Mouse (Mus musculus) C2C12 (cell line): ENCODE data around the gene Slc48a1. TPM values are rescaled to one million over a fixed set of nuclear protein-coding genes. Genes with fewer than 3 reads are reported as not detected.

ENCODE experiments used
- H3K27me3 ChIP-seq: one replicate; pipeline ENCODE4 v1.6.1; 2011; ENCODE audit not compliant: control insufficient read depth, insufficient read depth, insufficient read length
- H3K36me3 ChIP-seq: one replicate; pipeline ENCODE4 v1.6.1; 2011; ENCODE audit not compliant: control insufficient read depth, insufficient read depth
- H3K4me3 ChIP-seq: one replicate; pipeline ENCODE4 v1.5.1; 2011; ENCODE audit warnings: mild to moderate bottlenecking, control low read depth; ENCODE audit not compliant: poor library complexity, insufficient read depth, severe bottlenecking
- H3K79me2 ChIP-seq: one replicate; pipeline ENCODE4 v1.6.1; 2011; ENCODE audit not compliant: control insufficient read depth, insufficient read depth
- H3K79me3 ChIP-seq: one replicate; pipeline ENCODE4 v1.6.1; 2011; ENCODE audit warnings: low read depth, control low read depth
- H3ac ChIP-seq: one replicate; pipeline ENCODE3; 2011; ENCODE audit warnings: low read depth; ENCODE audit not compliant: control insufficient read depth, insufficient read length
- CEBPB ChIP-seq: IDR thresholded peaks from one replicate; pipeline ENCODE4 v1.6.1; 2011; ENCODE audit warnings: low read depth, mild to moderate bottlenecking, control low read depth, moderate library complexity
- CTCF ChIP-seq: IDR thresholded peaks from one replicate; pipeline ENCODE4 v1.5.1; 2011; ENCODE audit not compliant: control insufficient read depth, insufficient read depth, insufficient read length
- FOSL1 ChIP-seq: IDR thresholded peaks from one replicate; pipeline ENCODE4 v1.8.0; 2011; ENCODE audit warnings: mild to moderate bottlenecking, low read length; ENCODE audit not compliant: poor library complexity, insufficient read depth, severe bottlenecking
- MAX ChIP-seq: IDR thresholded peaks from one replicate; pipeline ENCODE4 v1.6.1; 2011; ENCODE audit warnings: mild to moderate bottlenecking, control low read depth
- MYOD1 ChIP-seq: IDR thresholded peaks from one replicate; pipeline ENCODE4 v1.6.1; 2011; ENCODE audit warnings: low read depth; ENCODE audit not compliant: control insufficient read depth, insufficient read length
- MYOG ChIP-seq: IDR thresholded peaks from one replicate; pipeline ENCODE4 v1.6.1; 2011; ENCODE audit not compliant: control insufficient read depth, insufficient read length; ENCODE audit errors: extremely low read depth
- USF1 ChIP-seq: IDR thresholded peaks from one replicate; pipeline ENCODE4 v1.6.1; 2011; ENCODE audit warnings: low read depth, mild to moderate bottlenecking, control low read depth, moderate library complexity
- polyA plus RNA-seq: library from polyadenylated mRNA; unstranded; fragments of >200 nt; fragmentation: generic; extraction: Trizol; gene quantifications from one replicate; pipeline ENCODE4 v1.2.1, GENCODE M21; 2012; ENCODE audit warnings: missing spikeins

Gene Slc48a1
- polyA plus RNA-seq, 1 experiment, result 148 TPM

DNA sequence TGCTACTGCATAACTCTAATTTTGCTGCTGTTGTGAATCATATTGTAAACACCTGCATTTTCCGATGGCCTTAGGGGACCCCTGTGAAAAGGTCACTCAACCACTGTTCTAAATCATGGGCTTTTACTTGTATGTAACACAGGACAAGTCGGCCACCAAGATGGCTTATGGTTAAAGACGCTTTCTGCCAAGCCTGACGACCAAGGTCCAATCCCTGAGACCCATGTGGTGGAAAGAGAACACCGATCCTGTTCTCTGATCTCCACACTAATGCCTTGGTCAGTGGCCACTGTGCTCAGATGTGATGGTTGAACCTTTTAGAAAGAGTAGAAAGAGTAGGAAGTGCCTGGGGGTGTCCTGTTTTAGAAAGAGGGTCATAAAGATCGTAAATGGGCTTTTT lies 1.4 kb upstream of the Slc48a1 start:
- Histone ChIP-seq H3K79me3 (no peaks in the 10 kb centered on the region), H3ac (no peak overlapping the region), H3K4me3 (no peak overlapping the region), H3K79me2 (no peaks in the 10 kb centered on the region), H3K36me3 (no peaks in the 10 kb centered on the region), H3K27me3 (no peaks in the 10 kb centered on the region)
- no peak for TF ChIP-seq MAX
- TF ChIP-seq CTCF, result no peak

DNA sequence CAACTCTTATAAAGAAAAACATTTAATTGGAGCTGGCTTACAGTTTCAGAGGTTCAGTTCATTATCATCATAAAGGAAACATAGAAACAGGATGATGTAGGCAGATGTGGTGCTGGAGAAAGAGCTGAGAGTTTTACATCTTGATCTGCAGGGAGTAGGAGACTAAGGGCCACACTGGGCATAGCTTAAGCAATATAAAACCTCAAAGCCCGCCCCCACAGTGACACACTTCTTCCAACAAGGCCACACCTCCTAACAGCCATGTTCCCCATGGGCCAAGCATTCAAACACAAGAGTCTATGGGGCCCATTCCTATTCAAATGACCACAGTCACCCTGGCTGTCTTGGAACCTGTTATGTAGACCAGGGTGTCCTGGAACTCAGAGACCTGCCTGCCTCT lies 1.3 kb downstream of the Slc48a1 start:
- Histone ChIP-seq H3K27me3 (no peaks in the 10 kb centered on the region), H3K79me2 (peaks cover 4% of the 10 kb centered on the region), H3K36me3 (no peaks in the 10 kb centered on the region), H3K79me3 (peaks cover under 1% of the 10 kb centered on the region), H3K4me3 (no peak overlapping the region), H3ac (no peak overlapping the region)
- TF ChIP-seq FOSL1 (no peak), MYOG (no peak), MAX (no peak), CTCF (no peak), MYOD1 (no peak), USF1 (no peak), CEBPB (no peak)

DNA sequence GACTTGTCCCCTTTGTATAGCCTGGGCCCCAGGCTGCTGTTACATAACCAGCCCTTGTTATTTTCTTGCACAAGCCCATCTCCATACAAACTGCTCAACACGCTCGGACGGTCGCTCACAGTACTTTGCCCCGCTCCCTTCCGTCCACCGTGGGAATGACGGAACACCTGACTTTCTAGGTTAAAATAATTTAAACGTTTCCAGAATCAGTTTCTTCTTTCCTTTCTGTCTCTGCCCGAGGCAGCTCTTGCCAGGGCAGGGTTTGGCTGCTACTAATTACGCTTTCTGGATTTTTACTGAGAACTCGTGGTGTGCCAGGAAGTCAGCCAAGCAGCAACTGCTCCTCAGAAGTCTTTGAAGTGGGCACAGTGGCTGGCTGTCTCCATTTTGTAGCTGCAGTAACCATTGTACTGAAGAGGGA lies 2.3 kb downstream of the Slc48a1 start:
- Histone ChIP-seq H3K4me3 (no peak overlapping the region), H3K79me3 (peaks cover 11% of the 10 kb centered on the region), H3ac (no peak overlapping the region), H3K79me2 (peaks cover 15% of the 10 kb centered on the region), H3K36me3 (no peaks in the 10 kb centered on the region), H3K27me3 (no peaks in the 10 kb centered on the region)
- TF ChIP-seq MYOG (no peak), FOSL1 (no peak), MYOD1 (no peak), CTCF (no peak), USF1 (no peak), CEBPB (no peak), MAX (no peak)

DNA sequence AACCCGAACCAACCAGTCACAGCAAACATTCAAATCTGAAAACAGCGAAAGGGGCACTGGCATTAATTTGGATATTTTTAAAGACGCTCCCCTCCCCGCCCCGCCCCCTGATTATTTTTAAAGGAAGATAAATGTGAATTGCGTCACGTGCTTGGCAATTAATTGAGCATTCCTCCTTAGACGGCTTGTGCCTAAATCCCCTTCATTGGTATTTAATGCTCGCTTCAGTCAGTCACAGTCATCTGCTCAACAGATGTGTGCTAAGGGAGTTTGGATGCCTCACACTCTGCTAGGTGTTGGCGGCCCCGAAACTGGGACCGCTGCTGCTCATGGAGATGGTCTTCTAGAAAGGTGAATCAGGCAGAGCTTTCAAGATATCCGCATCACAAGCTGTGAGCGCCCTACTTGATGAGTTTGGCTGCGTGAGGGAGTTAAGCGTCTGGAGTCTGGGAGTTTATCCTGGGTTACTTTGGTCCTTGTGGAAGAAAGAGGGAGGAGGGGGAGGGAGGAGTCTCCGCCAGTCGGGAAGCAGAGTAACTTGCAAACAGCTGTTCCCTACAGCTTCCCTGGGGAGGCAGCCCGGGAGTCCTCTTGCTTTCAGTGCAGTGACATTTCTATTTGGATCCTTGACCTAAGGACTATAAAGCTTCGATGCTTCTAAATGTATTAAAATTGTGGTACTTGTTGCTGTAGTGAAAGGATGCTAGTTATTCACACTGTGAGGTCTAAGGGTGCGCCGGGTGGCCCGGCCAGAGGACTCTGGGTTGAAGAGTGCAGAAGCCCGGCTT lies 3.8 kb downstream of the Slc48a1 start:
- H3K4me3 ChIP-seq, result no peak overlapping the region
- H3ac ChIP-seq, result no peak overlapping the region
- peaks cover 12% of the 10 kb centered on the region for H3K79me3 ChIP-seq
- TF ChIP-seq FOSL1, result no peak
- TF ChIP-seq MYOD1, result peak; percentile 26
- H3K36me3 ChIP-seq, result peaks cover 1% of the 10 kb centered on the region
- H3K27me3 ChIP-seq, result no peaks in the 10 kb centered on the region
- H3K79me2 ChIP-seq, result peaks cover 27% of the 10 kb centered on the region

DNA sequence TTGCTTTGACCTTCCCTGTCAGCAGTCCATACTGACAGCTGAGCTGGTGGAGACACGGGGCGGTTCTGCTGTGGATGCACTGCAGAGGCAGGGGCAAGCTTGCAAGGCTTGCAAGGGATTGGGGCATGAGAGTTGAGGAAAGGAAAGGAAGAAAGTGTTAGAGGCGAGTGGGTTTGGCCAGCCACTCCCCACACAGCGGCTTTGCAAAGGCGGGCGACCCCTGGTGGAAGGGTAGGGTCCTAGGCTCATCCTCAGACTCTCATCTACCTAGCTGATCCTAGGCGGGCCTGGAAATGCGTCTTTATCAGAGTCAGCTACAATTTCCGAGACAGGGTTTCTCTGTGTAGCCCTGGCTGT lies 4.4 kb downstream of the Slc48a1 start:
- H3K36me3 ChIP-seq, result peaks cover 7% of the 10 kb centered on the region
- no peak overlapping the region for H3K4me3 ChIP-seq

DNA sequence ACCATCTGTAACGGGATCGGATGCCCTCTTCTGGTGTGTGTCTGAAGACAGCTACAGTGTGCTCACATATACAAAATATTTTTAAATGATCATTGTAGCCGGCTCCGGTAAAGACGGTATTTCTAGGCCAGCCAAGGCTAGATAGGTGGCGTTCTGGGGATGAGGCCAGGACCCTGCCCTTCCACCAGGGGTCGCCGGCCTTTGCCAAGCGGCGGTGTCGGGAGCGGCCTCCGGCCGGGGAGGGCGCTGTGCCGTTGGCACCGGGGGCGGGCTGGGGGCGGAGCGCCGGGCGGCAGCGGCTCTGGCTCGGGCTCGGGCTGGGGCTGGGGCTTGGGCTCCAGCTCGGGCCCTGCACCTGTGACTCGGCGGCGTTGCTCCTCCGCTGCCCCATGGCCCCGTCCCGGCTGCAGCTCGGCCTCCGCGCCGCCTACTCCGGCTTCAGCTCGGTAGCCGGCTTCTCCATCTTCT lies 5.8 kb downstream of the Slc48a1 start:
- H3K4me3 ChIP-seq, result peak overlapping the region; percentile 84
- peak overlapping the region; percentile 75 for H3ac ChIP-seq
- peaks cover 26% of the 10 kb centered on the region for H3K79me3 ChIP-seq
- TF ChIP-seq USF1, result no peak
- TF ChIP-seq CTCF, result peak; percentile 100
- peak; percentile 69 for TF ChIP-seq MAX
- no peaks in the 10 kb centered on the region for H3K27me3 ChIP-seq
- H3K79me2 ChIP-seq, result peaks cover 47% of the 10 kb centered on the region
- H3K36me3 ChIP-seq, result peaks cover 20% of the 10 kb centered on the region

More for the DNA sequence above, 4.4 kb downstream of the Slc48a1 start:
- TF ChIP-seq USF1, result no peak
- peak; percentile 92 for TF ChIP-seq CTCF
- Histone ChIP-seq H3K79me2 (peaks cover 33% of the 10 kb centered on the region), H3K27me3 (no peaks in the 10 kb centered on the region), H3ac (no peak overlapping the region), H3K79me3 (peaks cover 18% of the 10 kb centered on the region)
